Mouse (Mus musculus) G1E (cell line): ENCODE data around the gene Faf2. TPM values are rescaled to one million over a fixed set of nuclear protein-coding genes. Genes with fewer than 3 reads are reported as not detected.

Source experiments
- ATAC-seq: 2 replicates; pipeline ENCODE4 v1.8.0; 2016; ENCODE audit warnings: mild to moderate bottlenecking; ENCODE audit not compliant: insufficient number of reproducible peaks, poor library complexity, low FRiP score, severe bottlenecking; ENCODE audit errors: extremely low read depth
- DNase-seq: peaks from one replicate; pipeline ENCODE4 v3.0.0; 2012; ENCODE audit warnings: low spot score
- H3K27me3 ChIP-seq: 2 replicates; pipeline ENCODE4 v1.6.1; 2012; ENCODE audit warnings: mild to moderate bottlenecking, low read length, inconsistent platforms; ENCODE audit not compliant: insufficient read depth
- H3K36me3 ChIP-seq: replicated peaks from 2 replicates; pipeline ENCODE3; 2012; ENCODE audit warnings: mild to moderate bottlenecking, inconsistent platforms
- H3K4me1 ChIP-seq: 2 replicates; pipeline ENCODE4 v1.6.1; 2012; ENCODE audit warnings: low read depth, low read length, inconsistent platforms, mixed read lengths; ENCODE audit not compliant: insufficient read depth
- H3K4me3 ChIP-seq: 2 replicates; pipeline ENCODE4 v1.5.1; 2012; ENCODE audit warnings: low read depth, mild to moderate bottlenecking, inconsistent platforms, low read length, moderate library complexity, mixed read lengths
- H3K9me3 ChIP-seq: replicated peaks from 2 replicates; pipeline ENCODE4 v1.6.1; 2012; ENCODE audit warnings: inconsistent platforms
- CTCF ChIP-seq: IDR thresholded peaks from 2 replicates; pipeline ENCODE4 v1.5.1; 2012; ENCODE audit warnings: low read depth, low read length, inconsistent platforms, mixed read lengths
- GATA1 ChIP-seq: IDR thresholded peaks from 2 replicates; pipeline ENCODE4 v1.6.1; 2012; ENCODE audit warnings: borderline replicate concordance, low read length, inconsistent platforms, mixed read lengths
- GATA2 ChIP-seq: IDR thresholded peaks from 2 replicates; pipeline ENCODE4 v1.6.1; 2012; ENCODE audit warnings: low read depth, low read length, inconsistent platforms, borderline replicate concordance
- POLR2AphosphoS5 ChIP-seq: IDR thresholded peaks from 2 replicates; pipeline ENCODE4 v1.6.1; 2012; ENCODE audit warnings: low read depth, low read length, inconsistent platforms; ENCODE audit not compliant: insufficient replicate concordance
- TAL1 ChIP-seq: conservative IDR thresholded peaks from 2 replicates; pipeline ENCODE4 v1.6.1; 2012; ENCODE audit warnings: low read depth, low read length, inconsistent platforms, mixed read lengths
- polyA plus RNA-seq: library from polyadenylated mRNA; stranded (reverse); fragments of >175 nt; gene quantifications from 2 replicates; pipeline ENCODE4 v1.2.3, GENCODE M21; 2012
- total RNA-seq, 2 experiments: library from RNA; stranded (forward) in 1 of 2; stranded (reverse) in 1 of 2; fragments of 200-1000 nt in 1 of 2; fragments of >200 nt in 1 of 2; fragmentation: Nextera tagmentation in 1 of 2; gene quantifications; 2 replicates each; pipeline ENCODE4 v1.2.3; 2014 to 2017

Gene Faf2
- total and polyA plus RNA-seq, 3 experiments: 14.5 to 80.9 (median 47.9) TPM

GRCm38 (mm10) chr13:54593617-54594016, 28.0 kb upstream of the Faf2 start:
- ATAC-seq: no peak
- Histone ChIP-seq H3K4me3 (no peak overlapping the region), H3K4me1 (peaks cover 37% of the 10 kb centered on the region), H3K27me3 (no peaks in the 10 kb centered on the region), H3K36me3 (peaks cover 70% of the 10 kb centered on the region), H3K9me3 (no peaks in the 10 kb centered on the region)
- TF ChIP-seq POLR2AphosphoS5 (no peak), TAL1 (no peak), GATA2 (no peak), CTCF (no peak)
- DNase-seq: no peak

GRCm38 (mm10) chr13:54596107-54596690, 25.4 kb upstream of the Faf2 start:
- Histone ChIP-seq H3K4me1 (peaks cover 26% of the 10 kb centered on the region), H3K27me3 (no peaks in the 10 kb centered on the region), H3K36me3 (peaks cover 86% of the 10 kb centered on the region), H3K9me3 (no peaks in the 10 kb centered on the region), H3K4me3 (no peak overlapping the region)
- no peak for DNase-seq
- no peak for ATAC-seq
- TF ChIP-seq POLR2AphosphoS5 (no peak), GATA1 (no peak), TAL1 (no peak), CTCF (no peak)

GRCm38 (mm10) chr13:54596870-54597269, 24.7 kb upstream of the Faf2 start:
- no peaks in the 10 kb centered on the region for H3K9me3 ChIP-seq
- H3K4me1 ChIP-seq: peaks cover 20% of the 10 kb centered on the region
- no peak overlapping the region for H3K4me3 ChIP-seq
- no peak for DNase-seq
- TF ChIP-seq CTCF (no peak), POLR2AphosphoS5 (no peak), GATA1 (no peak), TAL1 (no peak), GATA2 (no peak)
- no peak for ATAC-seq
- peaks cover 86% of the 10 kb centered on the region for H3K36me3 ChIP-seq
- no peaks in the 10 kb centered on the region for H3K27me3 ChIP-seq

- ATAC-seq (no peak), DNase-seq (no peak)
- Histone ChIP-seq H3K4me1 (peaks cover 13% of the 10 kb centered on the region; the same call in 1 of the 2 replicates), H3K36me3 (peaks cover 85% of the 10 kb centered on the region), H3K9me3 (no peaks in the 10 kb centered on the region), H3K27me3 (no peaks in the 10 kb centered on the region), H3K4me3 (no peak overlapping the region)
- TF ChIP-seq GATA2: no peak
Observed at GRCm38 (mm10) chr13:54598622-54599143, 22.9 kb upstream of the Faf2 start.

GRCm38 (mm10) chr13:54602639-54603111, 18.9 kb upstream of the Faf2 start:
- Histone ChIP-seq H3K4me1 (peaks cover 5% of the 10 kb centered on the region; the same call in 1 of the 2 replicates), H3K36me3 (peaks cover 80% of the 10 kb centered on the region), H3K27me3 (no peaks in the 10 kb centered on the region), H3K4me3 (no peak overlapping the region), H3K9me3 (no peaks in the 10 kb centered on the region)
- ATAC-seq (no peak), DNase-seq (no peak)
- TF ChIP-seq TAL1 (no peak), CTCF (no peak), GATA2 (no peak), POLR2AphosphoS5 (no peak), GATA1 (no peak)

GRCm38 (mm10) chr13:54603501-54603900, 18.1 kb upstream of the Faf2 start:
- Histone ChIP-seq H3K9me3 (no peaks in the 10 kb centered on the region), H3K27me3 (no peaks in the 10 kb centered on the region), H3K4me3 (no peak overlapping the region), H3K4me1 (peaks cover 5% of the 10 kb centered on the region; the same call in 1 of the 2 replicates), H3K36me3 (peaks cover 74% of the 10 kb centered on the region)
- ATAC-seq: no peak
- no peak for DNase-seq
- TF ChIP-seq GATA2 (no peak), TAL1 (no peak), GATA1 (no peak), POLR2AphosphoS5 (no peak), CTCF (no peak)

- ATAC-seq: no peak
- DNase-seq: no peak
- Histone ChIP-seq H3K4me1 (peaks cover 12% of the 10 kb centered on the region), H3K9me3 (no peaks in the 10 kb centered on the region), H3K4me3 (no peak overlapping the region), H3K36me3 (peaks cover 74% of the 10 kb centered on the region), H3K27me3 (no peaks in the 10 kb centered on the region)
- TF ChIP-seq TAL1: no peak
Observed at GRCm38 (mm10) chr13:54604221-54604620, 17.4 kb upstream of the Faf2 start.
